Mouse (Mus musculus) myocyte (in vitro differentiated cells): ENCODE data around the gene Elk3.

Experiments
- E2F4 ChIP-seq: IDR thresholded peaks from one replicate; pipeline ENCODE4 v1.6.1; 2011; ENCODE audit warnings: mild to moderate bottlenecking, control low read depth, moderate library complexity; ENCODE audit not compliant: insufficient read depth
- POLR2A ChIP-seq: IDR thresholded peaks from one replicate; pipeline ENCODE4 v1.6.1; 2011; ENCODE audit warnings: low read depth, mild to moderate bottlenecking, control low read depth, moderate library complexity; ENCODE audit not compliant: insufficient read length
- POLR2AphosphoS2 ChIP-seq: IDR thresholded peaks from one replicate; pipeline ENCODE4 v1.6.1; 2011; ENCODE audit warnings: low read depth, control low read depth; ENCODE audit not compliant: insufficient read length
- TCF12 ChIP-seq: IDR thresholded peaks from one replicate; pipeline ENCODE4 v1.6.1; 2011; ENCODE audit warnings: mild to moderate bottlenecking, control low read depth; ENCODE audit not compliant: poor library complexity, insufficient read depth, severe bottlenecking
- USF1 ChIP-seq: IDR thresholded peaks from one replicate; pipeline ENCODE4 v1.6.1; 2011; ENCODE audit warnings: low read depth, mild to moderate bottlenecking, control low read depth, moderate library complexity

DNA sequence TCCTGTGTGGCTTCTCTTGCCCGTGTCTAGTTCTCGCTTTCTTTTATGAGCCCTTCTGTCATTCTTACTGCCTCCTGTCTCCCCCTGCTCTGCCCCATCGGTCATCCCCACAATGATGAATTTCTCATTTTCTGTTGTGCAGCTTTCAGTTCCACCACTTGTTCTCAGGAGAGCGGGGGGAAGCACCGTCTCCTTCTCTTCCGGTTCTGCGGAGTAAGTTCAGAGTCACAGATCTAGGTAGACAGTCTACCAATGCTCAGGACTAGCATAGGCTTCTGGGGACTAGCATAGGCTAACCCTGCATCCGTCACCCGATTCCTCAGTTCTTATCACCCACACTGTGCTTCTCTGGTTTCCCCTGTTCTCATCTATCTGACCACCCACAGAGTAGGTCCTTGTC, 45.2 kb upstream of the Elk3 start:
- TF ChIP-seq E2F4 (no peak), POLR2AphosphoS2 (no peak), USF1 (no peak), POLR2A (no peak), TCF12 (no peak)
